13 mouse cellular contexts compared by ENCODE assay signal in the genomic region with DNA sequence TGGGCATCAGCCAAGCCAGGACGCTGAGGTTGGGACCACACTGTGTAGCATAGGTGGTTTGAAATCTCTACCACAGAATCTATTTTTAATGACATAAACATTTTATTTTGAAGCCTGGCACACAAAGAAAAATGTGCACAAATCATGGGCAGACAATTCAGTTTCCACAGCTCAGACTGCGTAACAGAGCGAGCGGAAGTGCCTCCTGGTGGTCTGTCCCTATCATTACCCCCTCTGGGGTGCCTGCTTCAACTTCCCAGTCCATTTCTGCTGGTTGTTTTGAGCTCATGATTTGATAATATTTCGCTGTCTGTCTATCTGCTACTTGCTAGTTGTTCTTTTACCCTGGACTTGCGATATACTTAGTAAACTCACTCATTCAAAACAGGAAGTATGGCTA. TPM values are rescaled to one million over a fixed set of nuclear protein-coding genes. Genes with fewer than 3 reads are reported as not detected.
DNase-seq lines count a peak whose midpoint lies in the region; ATAC-seq and TF ChIP-seq lines count a peak whose summit lies in the region.
"Had no signal": no experiment of that assay in that cellular context is flagged by ENCODE, and none has a peak within 500 bp of the region (broad histone marks: within the 10 kb centered on the region; RNA-seq: fewer than 3 reads in every experiment).

No protein-coding gene starts in this region.

- DNase-seq in forebrain, postnatal 0 days, result peak; percentile 71
- no peak for DNase-seq in forebrain, embryonic 11.5 days (ENCODE audit: low spot score)
- DNase-seq in lung, postnatal 0 days (ENCODE audit: low spot score), result no peak
- no peak for DNase-seq in lung, postnatal 25 days (ENCODE audit: low spot score)
- DNase-seq in NIH3T3 (ENCODE audit: low read depth), result peak; percentile 78
- peak; percentile 60 for DNase-seq in retina, embryonic 14.5 days (ENCODE audit: low spot score)
- DNase-seq in testis, postnatal 10 days (ENCODE audit: low spot score), result no peak
- DNase-seq in urinary bladder, postnatal 25 days (ENCODE audit: low spot score), result no peak
- DNase-seq: cerebellum, postnatal 36 days; gastrocnemius, postnatal 36 days; heart, postnatal 10 days had no signal

- TF ChIP-seq CTCF in forebrain, postnatal 0 days (IDR thresholded peaks at IDR 0.05; ENCODE audit: low read depth), result peak; percentile 65
- peak; percentile 38 for TF ChIP-seq CTCF in lung, postnatal 0 days (IDR thresholded peaks at IDR 0.05)

- H3K9ac ChIP-seq in forebrain, postnatal 0 days, result no peak overlapping the region
- no peak overlapping the region for H3K9ac ChIP-seq in forebrain, embryonic 11.5 days (ENCODE audit: low read length)
- no peak overlapping the region for H3K9ac ChIP-seq in lung, postnatal 0 days (replicated peaks; ENCODE audit: low read depth)
- H3K9ac ChIP-seq: liver, embryonic 15.5 days had no signal

- no peaks in the 10 kb centered on the region for H3K9me3 ChIP-seq in forebrain, postnatal 0 days (ENCODE audit: low read length)
- H3K9me3 ChIP-seq in forebrain, embryonic 11.5 days (ENCODE audit: control insufficient read depth, low read length), result no peaks in the 10 kb centered on the region
- H3K9me3 ChIP-seq in lung, postnatal 0 days (ENCODE audit: low read length), result no peaks in the 10 kb centered on the region
- H3K9me3 ChIP-seq: liver, embryonic 15.5 days had no signal

- H3K27me3 ChIP-seq in forebrain, postnatal 0 days (ENCODE audit: insufficient read depth, low read length), result no peaks in the 10 kb centered on the region
- no peaks in the 10 kb centered on the region; the same call in 1 of the 2 replicates for H3K27me3 ChIP-seq in forebrain, embryonic 11.5 days (ENCODE audit: control insufficient read depth, insufficient read depth, low read length)
- 0 out of 2 replicates have a peak, but pooled peaks cover 3% of the 10 kb centered on the region for H3K27me3 ChIP-seq in lung, postnatal 0 days (replicated peaks; ENCODE audit: insufficient read depth, low read length)

- no peaks in the 10 kb centered on the region for H3K36me3 ChIP-seq in forebrain, postnatal 0 days (ENCODE audit: insufficient read depth)
- no peaks in the 10 kb centered on the region for H3K36me3 ChIP-seq in forebrain, embryonic 11.5 days (ENCODE audit: control insufficient read depth, insufficient read depth, low read length)
- no peaks in the 10 kb centered on the region for H3K36me3 ChIP-seq in lung, postnatal 0 days (ENCODE audit: insufficient read depth, low read length)
- H3K36me3 ChIP-seq: liver, embryonic 15.5 days had no signal

- 78% methylated on average over 6 of the region's 6 CpGs for WGBS in forebrain, postnatal 0 days
- WGBS in forebrain, embryonic 11.5 days, result 84% methylated on average over 6 of the region's 6 CpGs
- WGBS in lung, postnatal 0 days, result 71% methylated on average over 6 of the region's 6 CpGs

- no peak overlapping the region for H3K4me2 ChIP-seq in forebrain, postnatal 0 days (ENCODE audit: low read depth)
- no peak overlapping the region for H3K4me2 ChIP-seq in forebrain, embryonic 11.5 days (ENCODE audit: low read depth, low read length, severe bottlenecking)
- no peak overlapping the region for H3K4me2 ChIP-seq in lung, postnatal 0 days (replicated peaks; ENCODE audit: low read depth, low read length)
- H3K4me2 ChIP-seq: liver, embryonic 15.5 days had no signal

- 0 out of 2 replicates have a peak, but pooled peaks cover 4% of the 10 kb centered on the region for H3K4me1 ChIP-seq in forebrain, postnatal 0 days (ENCODE audit: insufficient read depth)
- H3K4me1 ChIP-seq in forebrain, embryonic 11.5 days (replicated peaks; ENCODE audit: control insufficient read depth, insufficient read depth, low read length), result 0 out of 2 replicates have a peak, but pooled peaks cover 2% of the 10 kb centered on the region
- no peaks in the 10 kb centered on the region for H3K4me1 ChIP-seq in lung, postnatal 0 days (ENCODE audit: insufficient read depth, low read depth, low read length)
- H3K4me1 ChIP-seq: liver, embryonic 15.5 days had no signal

- H3K4me3 ChIP-seq in forebrain, postnatal 0 days (ENCODE audit: low read depth, low read length), result no peak overlapping the region
- no peak overlapping the region for H3K4me3 ChIP-seq in forebrain, embryonic 11.5 days (ENCODE audit: low read depth, low read length)
- H3K4me3 ChIP-seq in lung, postnatal 0 days (ENCODE audit: low read depth, low read length), result no peak overlapping the region
- H3K4me3 ChIP-seq: liver, embryonic 15.5 days; megakaryocyte, embryonic 14.5 days had no signal

- ATAC-seq in forebrain, postnatal 0 days, result peak; percentile 74
- no peak for ATAC-seq in forebrain, embryonic 11.5 days (replicated peaks; ENCODE audit: low FRiP score)
- ATAC-seq in lung, postnatal 0 days, result no peak

- no peak overlapping the region for H3K27ac ChIP-seq in forebrain, postnatal 0 days (ENCODE audit: low read depth, low read length)
- no peak overlapping the region for H3K27ac ChIP-seq in forebrain, embryonic 11.5 days (ENCODE audit: low read depth, low read length)
- H3K27ac ChIP-seq in lung, postnatal 0 days (ENCODE audit: low read length), result no peak overlapping the region
- H3K27ac ChIP-seq: liver, embryonic 15.5 days had no signal

- TF ChIP-seq EP300 in lung, postnatal 0 days (IDR thresholded peaks at IDR 0.05), result no peak

RNA-seq across cellular contexts. Expression of a gene that starts 10.7 kb away (rescaled TPM):
- 152 and 182 TPM in 2 replicates for total RNA-seq in forebrain, postnatal 0 days (2014; rRNA removed)
- 223 and 247 TPM in 2 replicates for polyA plus RNA-seq in forebrain, postnatal 0 days (2015; fragmentation: Nextera tagmentation; extraction: Ambion mirVana)
- polyA plus RNA-seq in forebrain, embryonic 11.5 days (2014; fragmentation: Nextera tagmentation; extraction: Ambion mirVana), result 511 and 517 TPM in 2 replicates
- 249 and 298 TPM in 2 replicates for polyA plus RNA-seq in lung, postnatal 0 days (2015; fragmentation: Nextera tagmentation; extraction: Ambion mirVana)

Comparison
In these comparisons a context has a peak if more than half of its experiments do, and no peak if none do; other contexts are left out.
1. DNase-seq: peak in forebrain, postnatal 0 days (single experiment), NIH3T3 (single experiment) and retina, embryonic 14.5 days (single experiment); none in forebrain, embryonic 11.5 days (single experiment), lung, postnatal 0 days (single experiment), lung, postnatal 25 days (single experiment), testis, postnatal 10 days (single experiment) and urinary bladder, postnatal 25 days (single experiment).